Mouse (Mus musculus) liver, embryonic 16.5 days (tissue): ENCODE data around the gene Pak3. TPM values are rescaled to one million over a fixed set of nuclear protein-coding genes. Genes with fewer than 3 reads are reported as not detected.

Experiments
- ATAC-seq: fragments of 200-750 bp; cut with Nextera tagmentation; 2 replicates; pipeline ENCODE4 v1.8.0; 2017; ENCODE audit warnings: low read depth, mild to moderate bottlenecking, moderate number of reproducible peaks, moderate library complexity
- H3K27ac ChIP-seq: fragments of 300-500 bp; sonication (generic); 2 replicates; pipeline ENCODE4 v1.5.1; 2014; ENCODE audit warnings: mild to moderate bottlenecking, low read length
- H3K27me3 ChIP-seq: fragments of 300-500 bp; sonication (generic); 2 replicates; pipeline ENCODE4 v1.6.1; 2014; ENCODE audit warnings: low read depth, low read length, mixed read lengths; ENCODE audit not compliant: control insufficient read depth, insufficient read depth
- H3K36me3 ChIP-seq: fragments of 300-500 bp; sonication (generic); 2 replicates; pipeline ENCODE4 v1.6.1; 2014; ENCODE audit warnings: mild to moderate bottlenecking; ENCODE audit not compliant: control insufficient read depth, insufficient read depth
- H3K4me1 ChIP-seq: fragments of 300-500 bp; sonication (generic); 2 replicates; pipeline ENCODE4 v1.6.1; 2014; ENCODE audit warnings: low read depth, low read length, mixed read lengths; ENCODE audit not compliant: control insufficient read depth
- H3K4me2 ChIP-seq: fragments of 300-500 bp; sonication (generic); 2 replicates; pipeline ENCODE4 v1.6.1; 2014; ENCODE audit warnings: low read depth, low read length, mixed read lengths
- H3K4me3 ChIP-seq: fragments of 300-500 bp; sonication (generic); 2 replicates; pipeline ENCODE4 v1.5.1; 2014; ENCODE audit warnings: low read depth, mild to moderate bottlenecking, low read length
- H3K9ac ChIP-seq: fragments of 300-500 bp; sonication (generic); 2 replicates; pipeline ENCODE4 v1.6.1; 2014; ENCODE audit warnings: low read depth, low read length
- H3K9me3 ChIP-seq: fragments of 300-500 bp; sonication (generic); replicated peaks from 2 replicates; pipeline ENCODE4 v1.6.1; 2016; ENCODE audit warnings: low read length; ENCODE audit not compliant: control insufficient read depth
- WGBS: fragments of 180-500 bp; shearing (Covaris S2); extraction: QIAGEN DNeasy Blood & Tissue Kit; methylation state at CpG from one replicate; pipeline ENCODE4 v1.1.7; 2014; ENCODE audit not compliant: insufficient replicate concordance; 5-methylcytosine and 5-hydroxymethylcytosine counted together
- polyA plus RNA-seq: library from polyadenylated mRNA; unstranded; fragments of >200 nt; fragmentation: Nextera tagmentation; extraction: Ambion mirVana; gene quantifications from 2 replicates; pipeline ENCODE4 v1.2.1, GENCODE M21; 2015

Gene Pak3
- polyA plus RNA-seq, 1 experiment from 2014 or later: 0.27 TPM

- Histone ChIP-seq H3K9me3 (no peaks in the 10 kb centered on the region), H3K27ac (no peak overlapping the region), H3K4me1 (no peaks in the 10 kb centered on the region), H3K36me3 (no peaks in the 10 kb centered on the region), H3K9ac (no peak overlapping the region), H3K4me2 (no peak overlapping the region), H3K4me3 (no peak overlapping the region), H3K27me3 (no peaks in the 10 kb centered on the region)
- 25% methylated on average over 1 of the region's 1 CpGs for WGBS
- no peak for ATAC-seq
Measured at GRCm38 (mm10) chrX:143644807-143645206, 126.4 kb downstream of the Pak3 start.

GRCm38 (mm10) chrX:143654308-143655176 lies 136.2 kb downstream of the Pak3 start:
- H3K9ac ChIP-seq: no peak overlapping the region
- WGBS: 38% methylated on average over 9 of the region's 9 CpGs
- H3K27ac ChIP-seq: no peak overlapping the region
- H3K27me3 ChIP-seq: no peaks in the 10 kb centered on the region; the same call in 1 of the 2 replicates
- H3K9me3 ChIP-seq: no peaks in the 10 kb centered on the region
- no peak for ATAC-seq
- no peak overlapping the region for H3K4me2 ChIP-seq
- no peaks in the 10 kb centered on the region for H3K4me1 ChIP-seq
- no peak overlapping the region for H3K4me3 ChIP-seq
- no peaks in the 10 kb centered on the region for H3K36me3 ChIP-seq

- H3K27ac ChIP-seq: no peak overlapping the region
- H3K27me3 ChIP-seq: no peaks in the 10 kb centered on the region; the same call in 1 of the 2 replicates
- H3K9ac ChIP-seq: no peak overlapping the region
- H3K36me3 ChIP-seq: no peaks in the 10 kb centered on the region
- ATAC-seq: no peak
- WGBS: 29% methylated on average over 3 of the region's 3 CpGs
- H3K9me3 ChIP-seq: no peaks in the 10 kb centered on the region
- H3K4me2 ChIP-seq: no peak overlapping the region
- H3K4me1 ChIP-seq: no peaks in the 10 kb centered on the region
- H3K4me3 ChIP-seq: no peak overlapping the region
Measured at GRCm38 (mm10) chrX:143655177-143655492, 136.7 kb downstream of the Pak3 start.

GRCm38 (mm10) chrX:143664221-143665150 lies 146.1 kb downstream of the Pak3 start:
- Histone ChIP-seq H3K9me3 (no peaks in the 10 kb centered on the region), H3K27ac (no peak overlapping the region), H3K27me3 (no peaks in the 10 kb centered on the region), H3K4me2 (peak overlapping the region; percentile 31), H3K4me3 (peak overlapping the region; percentile 21), H3K4me1 (no peaks in the 10 kb centered on the region), H3K9ac (no peak overlapping the region), H3K36me3 (no peaks in the 10 kb centered on the region)
- no peak for ATAC-seq
- WGBS: 21% methylated on average over 27 of the region's 28 CpGs

GRCm38 (mm10) chrX:143665771-143666170 lies 147.4 kb downstream of the Pak3 start:
- Histone ChIP-seq H3K27ac (no peak overlapping the region), H3K9ac (no peak overlapping the region), H3K4me3 (no peak overlapping the region), H3K36me3 (no peaks in the 10 kb centered on the region), H3K4me2 (no peak overlapping the region), H3K27me3 (no peaks in the 10 kb centered on the region), H3K4me1 (no peaks in the 10 kb centered on the region), H3K9me3 (no peaks in the 10 kb centered on the region)
- WGBS: 51% methylated on average over 2 of the region's 2 CpGs
- no peak for ATAC-seq

GRCm38 (mm10) chrX:143666991-143667390 lies 148.6 kb downstream of the Pak3 start:
- WGBS: 25% methylated on average over 4 of the region's 4 CpGs
- Histone ChIP-seq H3K27me3 (no peaks in the 10 kb centered on the region), H3K4me2 (no peak overlapping the region)

GRCm38 (mm10) chrX:143668242-143668641 lies 149.9 kb downstream of the Pak3 start:
- H3K4me2 ChIP-seq: no peak overlapping the region
- no peaks in the 10 kb centered on the region for H3K9me3 ChIP-seq
- no peak for ATAC-seq
- H3K27ac ChIP-seq: no peak overlapping the region
- no peak overlapping the region for H3K4me3 ChIP-seq
- no peak overlapping the region for H3K9ac ChIP-seq
- WGBS: 52% methylated on average over 3 of the region's 3 CpGs
- no peaks in the 10 kb centered on the region for H3K36me3 ChIP-seq
- H3K27me3 ChIP-seq: no peaks in the 10 kb centered on the region
- H3K4me1 ChIP-seq: no peaks in the 10 kb centered on the region

More at GRCm38 (mm10) chrX:143666991-143667390, 148.6 kb downstream of the Pak3 start:
- Histone ChIP-seq H3K27ac (no peak overlapping the region), H3K4me1 (no peaks in the 10 kb centered on the region), H3K4me3 (no peak overlapping the region), H3K36me3 (no peaks in the 10 kb centered on the region), H3K9ac (no peak overlapping the region), H3K9me3 (no peaks in the 10 kb centered on the region)
- no peak for ATAC-seq

- H3K9ac ChIP-seq: no peak overlapping the region
- H3K9me3 ChIP-seq: no peaks in the 10 kb centered on the region
- no peak for ATAC-seq
- no peak overlapping the region for H3K4me3 ChIP-seq
- H3K27me3 ChIP-seq: no peaks in the 10 kb centered on the region
- H3K36me3 ChIP-seq: no peaks in the 10 kb centered on the region
- no peaks in the 10 kb centered on the region for H3K4me1 ChIP-seq
- no peak overlapping the region for H3K27ac ChIP-seq
- no peak overlapping the region for H3K4me2 ChIP-seq
- 50% methylated on average over 2 of the region's 2 CpGs for WGBS
Measured at GRCm38 (mm10) chrX:143678566-143678965, 160.2 kb downstream of the Pak3 start.

GRCm38 (mm10) chrX:143722250-143722649 lies 203.9 kb downstream of the Pak3 start:
- Histone ChIP-seq H3K4me2 (no peak overlapping the region), H3K27ac (no peak overlapping the region), H3K27me3 (no peaks in the 10 kb centered on the region), H3K4me1 (no peaks in the 10 kb centered on the region), H3K9me3 (no peaks in the 10 kb centered on the region), H3K36me3 (no peaks in the 10 kb centered on the region), H3K9ac (no peak overlapping the region), H3K4me3 (no peak overlapping the region)
- ATAC-seq: no peak
- 57% methylated on average over 1 of the region's 1 CpGs for WGBS
